Mouse (Mus musculus) liver, adult (tissue): ENCODE data around the gene Smg6.

ENCODE experiments used
- GATA4 ChIP-seq: IDR thresholded peaks from 2 replicates; pipeline ENCODE4 v1.6.1; 2014; ENCODE audit warnings: mild to moderate bottlenecking, low read length; ENCODE audit not compliant: insufficient replicate concordance

Smg6 gene

GRCm38 (mm10) chr11:75167643-75168589 lies 242.3 kb downstream of the Smg6 start:
- no peak for TF ChIP-seq GATA4

GRCm38 (mm10) chr11:75168590-75169361 lies 243.2 kb downstream of the Smg6 start:
- TF ChIP-seq GATA4: peak; percentile 99

GRCm38 (mm10) chr11:75169405-75170080 lies 243.9 kb downstream of the Smg6 start, which contains the start of gene Hic1:
Hic1 (minus strand) TSS chr11:75169519.
- TF ChIP-seq GATA4: no peak

- no peak for TF ChIP-seq GATA4
Measured at GRCm38 (mm10) chr11:75170136-75170751, 244.6 kb downstream of the Smg6 start.

GRCm38 (mm10) chr11:75171186-75171865 lies 245.7 kb downstream of the Smg6 start:
- no peak for TF ChIP-seq GATA4

GRCm38 (mm10) chr11:75172151-75173094 lies 246.8 kb downstream of the Smg6 start:
- no peak for TF ChIP-seq GATA4

GRCm38 (mm10) chr11:75173095-75173798 lies 247.6 kb downstream of the Smg6 start:
- peak; percentile 23; the same call in 1 of the 2 replicates for TF ChIP-seq GATA4

- no peak for TF ChIP-seq GATA4
Measured at GRCm38 (mm10) chr11:75173799-75174165, 248.2 kb downstream of the Smg6 start.

GRCm38 (mm10) chr11:75178011-75178410 lies 252.4 kb downstream of the Smg6 start:
- no peak for TF ChIP-seq GATA4

GRCm38 (mm10) chr11:75178672-75179208 lies 253.1 kb downstream of the Smg6 start, which contains the start of gene Ovca2:
Ovca2 (minus strand) TSS chr11:75178835.
- no peak for TF ChIP-seq GATA4

- no peak for TF ChIP-seq GATA4
Measured at GRCm38 (mm10) chr11:75183917-75184570, 258.4 kb downstream of the Smg6 start.

- TF ChIP-seq GATA4: no peak
Measured at GRCm38 (mm10) chr11:75184573-75184972, 258.9 kb downstream of the Smg6 start.
